Mouse (Mus musculus) frontal cortex, postnatal 14 days (tissue): ENCODE measurements around the gene Tmem245.
"Not testable (repeated sequence)": the region's sequence is repeated elsewhere in the genome, so short reads cannot be mapped to it uniquely, and the experiment has no call there.

Experiments
- DNase-seq, 2 experiments: peaks; one replicate each; pipeline ENCODE4 v3.0.0; 2022; ENCODE audit warnings: low spot score in 2 of 2

The Tmem245 gene

DNA sequence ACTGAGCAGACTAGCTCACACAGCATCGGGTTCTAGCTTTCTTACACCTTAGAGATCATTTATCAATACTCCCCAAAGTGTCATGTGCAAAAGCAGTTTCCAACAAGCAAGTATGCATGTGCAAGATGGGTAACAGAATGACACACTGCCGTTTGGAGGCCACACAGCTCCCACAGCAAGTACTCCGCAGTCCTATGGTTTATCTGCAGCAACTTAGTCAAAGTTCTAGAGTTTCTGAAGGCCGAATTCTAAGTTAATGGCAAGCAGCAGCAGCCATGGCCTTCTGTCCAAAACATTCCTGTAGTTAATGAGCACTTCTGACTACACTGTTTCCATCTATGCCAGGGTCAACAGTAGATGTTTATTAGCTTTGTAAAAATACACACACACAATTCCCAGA, 20.3 kb downstream of the Tmem245 start:
- DNase-seq, result no peak

DNA sequence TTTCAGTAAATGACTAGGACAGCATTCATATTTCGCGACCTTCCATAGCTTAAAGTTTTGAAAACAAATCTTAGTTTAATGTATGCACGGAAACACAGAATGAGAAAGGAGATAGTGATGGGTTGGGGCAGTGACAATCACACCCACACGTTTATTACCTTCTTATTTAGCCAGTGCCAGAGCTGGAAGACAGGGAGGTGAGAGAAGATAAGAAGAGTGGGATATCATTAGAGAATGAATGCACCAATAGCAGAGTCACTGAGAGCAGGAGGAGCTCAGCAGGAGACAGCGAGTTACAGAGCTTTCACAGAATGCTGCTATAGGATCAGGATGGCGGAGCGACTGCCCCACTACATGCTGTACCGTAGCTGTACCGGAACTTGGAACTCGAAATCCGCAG, 25.0 kb downstream of the Tmem245 start:
- DNase-seq, result no peak

DNA sequence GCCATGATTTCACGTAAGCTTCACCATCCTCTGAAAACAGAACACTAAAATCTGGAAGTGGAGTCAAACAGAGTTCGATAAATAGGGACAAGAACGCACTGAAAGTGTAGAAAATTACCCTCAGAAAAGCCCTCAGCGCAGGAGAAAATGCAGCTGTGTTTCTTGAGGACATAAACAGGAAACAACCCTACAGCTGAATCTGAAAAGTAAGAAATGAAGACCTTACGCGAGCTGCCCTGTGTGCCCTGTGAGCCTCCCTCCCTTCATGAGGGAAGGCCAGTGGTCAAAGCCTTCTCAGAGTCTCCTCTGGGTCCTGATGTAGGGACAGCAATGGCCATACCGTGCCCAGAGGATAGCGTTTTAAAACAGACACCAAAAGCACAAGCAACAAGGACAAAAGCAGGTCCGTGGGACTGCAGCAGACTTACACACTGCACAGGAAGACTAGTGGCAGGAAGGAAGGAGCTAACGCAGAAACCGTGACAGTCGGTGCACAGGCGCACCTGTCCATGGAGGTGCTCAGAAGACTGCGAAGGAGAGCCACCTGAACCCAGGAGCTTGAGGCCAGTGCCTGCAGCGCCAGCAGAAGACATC, 31.4 kb downstream of the Tmem245 start:
- DNase-seq, result no peak

DNA sequence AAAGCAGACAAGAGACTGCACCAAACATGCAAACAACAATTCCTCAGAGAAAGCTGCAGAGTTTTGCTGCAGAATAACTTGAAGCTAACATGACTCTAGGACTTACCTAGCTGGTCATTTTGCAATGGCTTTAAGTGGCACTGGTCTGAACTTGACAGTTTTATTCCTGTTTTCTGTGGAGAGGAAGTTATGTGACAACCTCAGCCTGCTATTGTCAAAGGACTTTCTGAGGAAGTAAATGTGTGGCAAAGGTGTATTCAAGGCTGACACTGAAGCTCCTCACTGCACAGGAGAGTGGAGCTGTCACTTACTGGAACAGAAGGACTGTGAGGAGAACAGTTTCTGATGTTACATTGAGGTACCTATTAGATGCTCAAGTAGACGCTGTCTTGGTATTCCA, 32.5 kb downstream of the Tmem245 start:
- DNase-seq, result no peak

DNA sequence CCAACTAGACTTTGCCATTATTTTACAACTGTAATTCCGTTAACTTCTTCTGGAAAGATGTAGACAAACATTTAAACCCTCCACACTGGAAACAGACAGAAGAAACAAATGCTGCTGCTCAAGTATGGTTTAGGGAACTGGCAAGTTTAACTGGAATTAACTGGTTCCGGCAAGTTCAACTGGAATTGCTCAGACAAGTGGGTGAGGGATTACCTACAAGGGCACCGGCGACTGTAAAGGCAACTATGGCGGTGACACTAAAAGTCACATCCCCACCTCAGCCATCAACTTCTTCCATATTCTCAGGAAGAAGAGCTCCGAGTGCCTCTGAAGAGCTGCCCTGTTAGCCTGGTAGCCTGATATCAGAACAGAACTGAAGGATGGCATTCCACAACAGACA, 32.9 kb downstream of the Tmem245 start:
- no peak for DNase-seq

DNA sequence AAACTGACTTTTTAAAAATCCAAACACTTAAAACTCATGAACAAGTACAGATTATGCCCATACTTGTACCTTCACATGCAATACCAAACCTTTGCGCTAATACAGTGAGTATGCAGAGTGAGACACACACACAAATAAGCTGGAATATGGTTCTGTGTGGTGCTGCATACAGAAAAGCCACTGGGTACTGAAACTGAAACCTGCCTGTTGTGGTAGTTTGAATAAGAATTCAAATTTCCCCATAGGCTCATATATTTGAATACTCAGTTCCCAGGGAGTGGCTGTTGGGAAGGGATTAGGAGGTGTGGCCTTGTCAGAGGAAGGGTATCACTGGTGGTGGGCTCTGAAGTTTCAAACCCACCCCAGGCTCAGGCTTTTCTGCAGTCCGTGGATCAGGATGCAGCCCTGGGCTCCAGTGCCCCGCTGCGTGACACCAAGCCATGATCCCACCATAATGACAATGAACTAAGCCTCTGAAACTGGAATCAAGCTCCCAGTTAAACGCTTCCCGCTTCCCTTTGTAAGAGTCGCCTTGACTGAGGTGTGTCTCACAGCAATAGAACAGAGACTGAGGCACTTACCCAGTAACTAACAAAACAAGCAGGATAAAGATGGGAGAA, 34.7 kb downstream of the Tmem245 start:
- DNase-seq, result no peak

DNA sequence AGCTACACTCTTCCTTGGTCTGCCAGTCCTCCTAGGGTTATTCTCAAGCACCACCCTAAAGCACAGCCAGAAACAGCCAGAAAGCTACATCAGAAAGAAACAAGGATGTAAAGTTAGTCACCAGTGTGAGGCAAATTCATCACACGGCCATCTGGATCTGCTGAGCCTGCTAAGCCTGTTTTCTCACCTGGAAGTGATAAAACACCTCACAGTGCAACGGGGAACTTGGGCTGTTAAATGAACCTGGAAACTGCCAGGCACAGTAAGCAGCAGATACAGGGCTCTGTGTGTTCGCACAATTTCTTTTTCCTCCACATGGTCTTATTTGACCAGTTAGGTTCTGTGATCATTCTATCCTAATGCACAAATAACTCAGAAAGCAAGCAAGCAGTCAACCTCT, 37.7 kb downstream of the Tmem245 start:
- DNase-seq, result no peak

DNA sequence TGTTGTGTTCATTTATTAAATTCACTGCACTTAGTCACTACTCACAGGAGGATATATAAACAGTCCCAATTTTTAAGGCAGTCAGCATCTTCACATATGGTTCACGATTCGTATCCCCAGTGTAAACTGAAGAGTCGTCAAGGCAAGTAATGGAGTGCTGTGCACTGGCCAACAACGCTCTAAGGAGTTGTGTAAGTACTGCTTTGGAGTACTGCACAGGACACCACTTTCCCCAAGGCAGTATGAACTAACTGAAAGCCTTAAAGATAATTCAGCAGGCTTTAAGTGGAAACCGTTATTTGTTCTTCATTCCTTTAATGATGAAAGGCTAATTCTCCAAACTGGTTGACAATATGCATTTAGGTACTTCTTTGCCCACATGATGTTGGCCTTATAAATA, 39.6 kb downstream of the Tmem245 start:
- DNase-seq, result no peak

DNA sequence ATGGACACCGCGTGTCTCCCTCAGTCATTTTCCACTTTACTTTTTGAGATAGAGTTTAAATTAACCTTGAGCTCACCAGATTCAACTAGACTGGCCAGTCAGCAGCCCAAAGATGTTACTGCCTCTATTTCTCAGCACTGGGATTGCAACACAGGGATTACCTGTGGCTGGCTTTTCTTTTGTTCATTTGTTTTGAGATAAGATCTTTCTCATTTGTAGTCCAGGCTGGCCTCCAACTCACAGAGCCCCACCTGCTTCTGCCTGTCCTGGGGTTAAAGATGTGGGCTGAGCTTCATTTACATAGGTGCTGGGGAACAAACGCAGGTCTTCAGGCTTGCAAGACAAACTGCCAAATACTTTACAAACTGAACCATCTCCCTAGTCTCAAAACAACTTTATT, 40.3 kb downstream of the Tmem245 start:
- no peak for DNase-seq

DNA sequence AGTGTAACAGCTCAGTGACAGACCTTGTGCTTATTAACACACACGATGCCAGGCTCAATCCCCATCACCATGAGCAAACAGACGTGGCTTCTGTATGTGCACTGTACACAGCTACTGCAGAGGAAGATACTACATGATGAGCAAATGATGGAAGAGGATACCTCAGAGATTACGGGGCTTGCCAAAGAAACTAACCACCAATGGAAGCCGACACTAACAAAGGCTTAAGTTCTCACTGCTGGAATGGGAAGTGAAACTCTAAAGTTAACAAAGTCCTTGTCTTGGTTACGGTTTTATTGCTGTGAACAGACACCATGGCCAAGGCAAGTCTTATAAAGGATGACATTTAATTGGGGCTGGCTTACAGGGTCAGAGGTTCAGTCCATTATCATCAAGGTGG, 41.7 kb downstream of the Tmem245 start:
- DNase-seq, result no peak

DNA sequence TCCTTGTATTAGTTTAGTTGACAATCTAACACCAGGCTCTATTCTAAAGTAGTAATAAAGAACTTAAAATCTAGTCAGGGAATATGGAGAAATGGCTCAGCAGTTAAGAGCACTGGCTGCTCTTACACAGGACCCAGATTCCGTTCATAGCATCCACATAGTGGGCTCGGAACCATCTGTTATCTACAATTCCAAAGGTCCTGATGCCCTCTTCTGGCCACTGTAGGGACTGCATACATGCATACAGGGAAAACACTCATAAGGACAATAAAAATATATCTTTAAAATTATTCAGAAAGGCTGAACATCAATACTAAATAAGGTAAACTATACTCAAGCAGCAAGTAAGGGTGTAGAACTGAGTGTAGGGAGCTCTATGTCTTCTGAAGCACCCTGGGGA, 45.6 kb downstream of the Tmem245 start:
- no peak for DNase-seq

DNA sequence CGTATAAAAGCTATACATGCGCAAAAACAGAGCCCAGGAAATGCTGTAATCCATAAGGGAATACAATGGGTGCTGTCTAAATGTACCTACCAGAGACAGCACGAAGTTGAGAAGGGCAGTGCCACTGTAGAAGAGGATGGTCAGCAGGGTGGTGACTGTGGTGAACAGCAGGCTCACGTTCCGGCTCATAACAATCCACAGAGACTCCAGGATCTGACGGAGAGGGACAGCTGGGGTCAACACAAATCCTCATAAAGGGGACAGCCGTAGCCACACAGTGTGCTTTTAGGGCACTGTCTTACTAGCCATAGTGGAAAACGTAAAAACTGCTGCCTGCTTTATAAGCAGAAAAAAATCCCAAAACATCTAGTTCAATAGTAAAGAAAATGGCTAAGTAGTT, 48.0 kb downstream of the Tmem245 start:
- DNase-seq, result no peak

DNA sequence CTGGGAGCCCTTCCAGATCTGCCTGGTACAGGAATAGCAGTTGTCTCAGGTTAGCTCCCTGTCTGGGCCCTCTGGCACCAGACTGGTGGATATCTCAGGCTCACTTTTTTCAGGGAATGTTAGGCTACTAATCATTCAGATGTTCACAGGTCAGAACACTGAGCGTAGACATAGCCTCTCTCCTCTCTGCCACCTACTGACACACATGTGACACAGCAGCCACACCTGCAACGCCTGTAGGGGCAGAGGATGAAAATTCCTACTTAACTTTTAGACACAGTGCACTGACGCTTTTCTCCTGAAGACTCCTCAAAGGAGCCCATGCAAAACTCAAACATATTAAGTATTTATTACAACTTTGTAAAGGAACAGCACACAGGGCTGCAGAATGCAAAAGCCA, 49.7 kb downstream of the Tmem245 start:
- DNase-seq, result no peak

DNA sequence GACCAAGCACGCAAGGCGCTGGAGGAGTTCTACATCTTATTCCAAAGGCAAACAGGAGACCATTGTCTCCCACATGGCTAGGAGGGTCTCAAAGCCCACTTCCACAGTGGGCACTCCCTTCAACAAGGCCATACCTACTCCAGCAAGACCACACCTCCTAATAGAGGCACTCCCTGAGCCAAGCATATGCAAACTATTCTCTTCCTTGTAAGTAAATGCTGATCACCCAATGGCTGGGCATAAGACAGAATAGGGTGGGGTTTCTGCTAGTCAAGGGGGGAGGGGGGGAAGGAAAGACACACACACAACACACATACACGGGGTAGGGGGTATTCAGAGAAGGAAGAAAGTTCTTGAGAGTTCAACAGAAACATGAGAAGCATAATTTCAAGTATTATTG, 53.0 kb downstream of the Tmem245 start:
- no peak for DNase-seq

DNA sequence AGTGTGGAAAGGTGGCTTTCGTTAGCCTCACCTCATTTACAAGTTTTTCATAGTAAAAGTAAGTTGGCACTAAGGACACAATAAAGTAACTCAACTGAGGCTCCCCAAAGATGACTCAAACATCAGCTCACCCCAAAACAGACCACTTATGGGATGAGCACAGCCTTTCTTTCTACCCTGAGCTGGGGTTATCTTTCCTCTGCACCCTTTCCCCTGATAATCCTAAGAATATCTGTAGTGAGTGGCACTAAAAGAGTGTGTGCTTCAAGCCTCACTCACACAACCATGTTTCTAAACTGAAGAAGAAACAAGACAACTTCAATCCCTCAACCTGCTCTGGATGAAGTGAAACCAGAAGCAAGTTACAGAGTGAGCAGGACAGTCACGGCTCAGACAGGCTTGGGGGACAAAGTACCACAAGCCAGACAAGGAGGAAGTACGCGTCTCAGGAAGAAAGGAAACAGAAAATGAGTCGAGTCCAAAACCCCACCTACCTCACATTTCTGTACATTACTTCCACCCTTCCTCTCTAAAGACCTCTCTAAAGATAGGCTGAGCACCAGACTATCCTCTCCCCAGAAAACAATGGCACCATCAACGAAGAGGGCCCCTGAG, 54.6 kb downstream of the Tmem245 start:
- DNase-seq, result no peak

DNA sequence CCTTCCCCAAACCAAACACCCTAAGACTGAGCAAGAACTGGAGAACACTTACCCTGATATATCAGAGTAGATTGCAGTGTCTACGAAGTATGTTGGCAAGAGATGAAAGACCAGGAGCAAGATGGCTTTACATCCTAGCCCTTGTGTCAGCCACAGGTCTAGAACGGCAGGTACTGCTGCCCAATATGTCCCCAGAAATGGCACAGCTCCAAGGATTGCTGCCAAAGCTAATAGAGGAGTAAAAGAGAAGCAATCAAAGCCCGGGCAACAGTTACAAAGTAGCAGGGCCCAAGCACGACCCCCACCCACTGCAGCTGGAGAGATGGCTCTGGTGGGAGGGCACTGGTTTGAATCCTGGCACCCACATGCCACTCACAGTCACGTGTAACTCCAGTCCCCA, 58.8 kb downstream of the Tmem245 start:
- DNase-seq, result no peak

DNA sequence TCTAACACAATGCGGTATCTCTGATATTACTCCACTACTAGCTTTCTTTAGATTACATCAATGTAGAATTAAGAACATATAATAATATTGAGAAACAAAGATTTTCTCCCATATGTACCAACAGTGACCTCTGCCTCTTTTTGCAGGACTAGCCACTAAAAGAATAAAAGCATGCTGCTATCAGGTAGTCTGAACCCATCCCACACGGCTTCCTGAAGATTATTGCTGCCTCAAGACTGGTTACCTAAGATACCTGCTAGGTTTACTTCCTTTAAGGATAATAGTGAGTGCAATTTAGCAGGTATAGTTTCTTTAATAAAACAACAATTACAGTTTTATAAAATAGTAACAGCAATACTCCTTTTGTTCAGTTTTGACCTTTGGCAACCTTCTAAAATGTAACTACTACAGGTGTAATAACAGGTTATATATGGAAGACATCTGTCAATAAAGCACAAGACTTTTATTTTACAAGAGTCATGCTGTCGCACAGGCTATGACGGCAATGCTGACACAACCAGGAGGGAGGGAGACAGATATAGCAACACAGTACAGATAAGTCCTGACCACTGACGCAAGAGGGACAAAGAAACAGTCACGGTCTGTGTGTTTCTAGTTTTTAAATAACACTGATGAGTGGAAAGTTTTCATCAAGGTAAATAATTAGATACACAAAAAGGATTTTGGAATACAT, 60.8 kb downstream of the Tmem245 start:
- no peak for DNase-seq

DNA sequence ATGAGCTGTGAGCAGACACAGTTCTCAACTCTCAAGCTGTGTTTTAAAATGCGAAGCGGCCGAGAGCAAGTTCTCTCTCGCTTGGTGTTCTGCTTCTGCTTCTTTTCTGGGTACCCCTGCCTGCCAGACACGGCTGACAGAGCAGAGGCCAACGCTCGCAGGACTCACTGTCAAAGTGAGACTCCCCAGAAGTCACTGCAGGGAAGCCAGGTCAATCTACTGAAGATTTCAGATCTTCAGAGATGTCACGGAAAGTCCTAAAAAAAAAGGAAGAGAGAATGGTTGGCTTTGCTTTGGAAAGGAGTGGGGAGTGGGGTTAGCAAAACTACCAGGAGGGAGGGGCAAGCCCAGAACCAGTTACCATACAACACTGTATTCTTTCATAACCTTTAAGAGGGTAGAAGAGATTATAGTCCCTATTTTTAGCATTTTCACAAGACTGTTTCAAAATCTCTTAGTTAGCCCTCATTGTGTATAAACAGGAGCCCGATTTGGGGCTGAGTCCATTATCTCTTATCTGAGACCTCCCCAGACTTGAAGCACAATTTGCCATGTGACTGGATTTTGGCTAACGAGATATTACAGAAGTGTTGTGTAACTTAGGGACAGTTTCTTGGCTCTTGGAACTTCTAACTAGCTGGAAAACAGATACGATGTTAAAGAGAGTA, 67.1 kb downstream of the Tmem245 start:
- DNase-seq, result no peak

DNA sequence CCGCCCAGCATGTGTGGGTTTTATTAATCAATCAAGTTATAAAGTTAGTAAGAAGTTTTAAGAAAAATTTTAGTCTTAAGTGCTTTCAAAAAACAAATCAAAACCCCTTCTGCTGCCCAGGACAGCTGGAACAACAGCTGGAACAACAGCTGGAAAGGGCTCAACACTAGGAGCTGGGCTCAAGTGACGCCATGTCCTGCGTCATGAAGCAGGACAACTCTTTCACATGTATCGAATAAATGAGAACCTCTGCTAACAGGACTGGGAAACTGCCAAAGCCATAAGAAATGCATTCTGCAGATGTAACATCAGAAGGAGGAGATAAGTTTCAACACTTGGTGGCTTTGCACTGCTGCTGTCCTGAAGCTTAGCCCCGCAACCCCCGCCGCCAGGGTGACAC, 68.3 kb downstream of the Tmem245 start:
- no peak for DNase-seq

DNA sequence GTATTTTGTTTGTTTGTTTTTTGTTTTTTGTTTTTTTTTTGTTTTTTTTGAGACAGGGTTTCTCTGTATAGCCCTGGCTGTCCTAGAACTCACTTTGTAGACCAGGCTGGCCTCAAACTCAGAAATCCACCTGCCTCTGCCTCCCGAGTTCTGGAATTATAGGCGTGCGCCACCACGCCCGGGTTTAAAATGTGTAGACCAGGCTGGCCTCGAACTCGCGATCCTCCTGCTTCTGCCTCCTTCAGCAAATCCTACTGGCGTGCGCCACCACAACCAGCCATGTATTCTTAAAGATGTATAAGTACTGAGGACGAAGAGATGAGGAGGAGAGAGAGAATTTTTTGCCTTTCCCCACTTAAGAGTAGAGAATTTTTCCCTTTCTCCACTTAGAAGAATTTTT, 76.7 kb downstream of the Tmem245 start:
- not testable (repeated sequence) for DNase-seq

DNA sequence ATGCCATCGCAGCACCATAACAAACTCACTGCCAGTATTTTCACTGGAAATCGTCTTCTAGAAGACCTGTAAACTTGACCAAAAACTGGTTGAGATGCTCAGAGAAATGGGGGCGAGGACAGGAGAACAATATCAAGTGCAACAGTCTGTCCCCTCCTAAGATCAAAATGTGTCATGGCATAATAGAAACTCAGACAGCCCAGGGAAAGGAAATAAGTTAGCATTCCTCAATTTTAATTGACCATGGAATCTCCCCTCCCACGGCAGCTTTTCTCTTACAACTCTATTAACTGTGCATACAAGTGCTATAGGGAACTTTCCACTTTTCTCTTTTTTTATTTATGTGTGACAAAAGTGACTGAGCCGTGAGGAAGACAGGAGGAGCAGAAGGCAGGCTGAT, 79.5 kb downstream of the Tmem245 start:
- DNase-seq, result no peak

DNA sequence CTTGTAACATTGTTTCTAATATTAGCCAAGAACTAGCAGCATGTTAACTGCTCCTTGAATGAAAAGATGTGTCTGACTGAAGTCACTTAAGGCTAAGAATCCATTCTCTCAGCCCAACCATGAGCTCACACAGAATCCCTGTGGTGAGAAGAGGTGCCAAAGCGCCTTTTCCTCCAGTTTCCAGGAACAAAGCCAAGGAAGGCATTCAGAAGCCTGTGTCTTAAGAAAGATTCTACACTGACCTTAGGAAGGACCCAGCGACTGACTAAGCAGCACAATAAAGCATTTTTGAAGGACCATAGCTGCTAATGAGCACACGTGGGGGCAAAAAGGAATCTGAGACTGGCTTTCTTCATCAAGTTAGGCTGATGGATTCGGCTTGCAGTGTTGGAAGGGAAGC, 81.3 kb downstream of the Tmem245 start:
- no peak for DNase-seq
